Mouse (Mus musculus) E14TG2a.4 (cell line): Measurements from ENCODE around the gene Zfp846.

Source experiments
- CTCF ChIP-seq: conservative IDR thresholded peaks from 2 replicates; pipeline ENCODE4 v1.5.1; 2014; ENCODE audit warnings: low read length
- NANOG ChIP-seq: IDR thresholded peaks from 2 replicates; pipeline ENCODE4 v1.6.1; 2014; ENCODE audit warnings: borderline replicate concordance, low read length, mixed read lengths
- POU5F1 ChIP-seq: IDR thresholded peaks from 2 replicates; pipeline ENCODE4 v1.6.1; 2014; ENCODE audit warnings: low read length, borderline replicate concordance

DNA sequence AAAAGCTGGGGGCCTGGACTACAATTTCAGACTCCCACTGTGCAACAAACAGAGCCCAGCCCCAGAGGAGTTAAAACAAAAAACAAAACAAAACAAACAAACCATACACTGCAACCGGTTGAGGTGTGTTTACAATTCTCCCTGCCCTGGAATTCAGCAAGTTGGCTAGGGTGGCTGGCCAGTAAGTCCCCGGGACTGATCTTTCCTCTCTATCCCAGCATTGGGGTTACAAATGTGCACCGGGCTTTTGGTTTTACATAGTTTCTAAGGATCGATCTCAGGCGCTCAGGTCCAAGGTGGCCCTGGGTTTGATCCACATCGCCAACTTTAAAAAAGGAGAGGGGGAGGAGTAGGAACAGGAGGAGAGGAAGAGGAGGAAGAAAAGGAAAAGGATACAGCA lies 37.6 kb upstream of the Zfp846 start:
- TF ChIP-seq CTCF (no peak), NANOG (no peak), POU5F1 (no peak)
